Mouse (Mus musculus) liver, embryonic 13.5 days (tissue): Measurements from ENCODE around the gene Il4. TPM values are rescaled to one million over a fixed set of nuclear protein-coding genes. Genes with fewer than 3 reads are reported as not detected.
"Not testable (repeated sequence)": the region's sequence is repeated elsewhere in the genome, so short reads cannot be mapped to it uniquely, and the experiment has no call there.

ENCODE experiments used
- ATAC-seq: fragments of 200-750 bp; cut with Nextera tagmentation; 2 replicates; pipeline ENCODE4 v1.8.0; 2017; ENCODE audit warnings: low read depth, mild to moderate bottlenecking, moderate number of reproducible peaks, moderate library complexity
- DNase-seq: peaks from one replicate; pipeline ENCODE4 v3.0.0; 2022
- H3K27ac ChIP-seq: fragments of 300-500 bp; sonication (generic); 2 replicates; pipeline ENCODE4 v1.5.1; 2015; ENCODE audit warnings: moderate library complexity, mild to moderate bottlenecking, inconsistent platforms
- H3K27me3 ChIP-seq: fragments of 300-500 bp; sonication (generic); 2 replicates; pipeline ENCODE4 v1.6.1; 2015; ENCODE audit warnings: mild to moderate bottlenecking, inconsistent platforms
- H3K36me3 ChIP-seq: fragments of 300-500 bp; sonication (generic); 2 replicates; pipeline ENCODE4 v1.6.1; 2015; ENCODE audit warnings: mild to moderate bottlenecking, inconsistent platforms
- H3K4me1 ChIP-seq: fragments of 300-500 bp; sonication (generic); replicated peaks from 2 replicates; pipeline ENCODE4 v1.6.1; 2015; ENCODE audit warnings: inconsistent platforms
- H3K4me2 ChIP-seq: fragments of 300-500 bp; sonication (generic); 2 replicates; pipeline ENCODE4 v1.6.1; 2015; ENCODE audit warnings: inconsistent platforms, mild to moderate bottlenecking, moderate library complexity
- H3K4me3 ChIP-seq: fragments of 300-500 bp; sonication (generic); replicated peaks from 2 replicates; pipeline ENCODE4 v1.5.1; 2015; ENCODE audit warnings: mild to moderate bottlenecking, inconsistent platforms
- H3K9ac ChIP-seq: fragments of 300-500 bp; sonication (generic); 2 replicates; pipeline ENCODE4 v1.6.1; 2015; ENCODE audit warnings: mild to moderate bottlenecking, inconsistent platforms
- H3K9me3 ChIP-seq: fragments of 300-500 bp; sonication (generic); replicated peaks from 2 replicates; pipeline ENCODE4 v1.6.1; 2016; ENCODE audit warnings: inconsistent platforms
- WGBS: fragments of 180-500 bp; shearing (Covaris S2); methylation state at CpG from one replicate; pipeline ENCODE4 v1.1.7; 2015; ENCODE audit not compliant: insufficient replicate concordance; 5-methylcytosine and 5-hydroxymethylcytosine counted together
- polyA plus RNA-seq: library from polyadenylated mRNA; unstranded; fragments of >200 nt; fragmentation: Nextera tagmentation; extraction: Ambion mirVana; gene quantifications from 2 replicates; pipeline ENCODE4 v1.2.1, GENCODE M21; 2015

Il4 gene
- polyA plus RNA-seq, 1 experiment from 2014 or later, result 0.60 TPM

DNA sequence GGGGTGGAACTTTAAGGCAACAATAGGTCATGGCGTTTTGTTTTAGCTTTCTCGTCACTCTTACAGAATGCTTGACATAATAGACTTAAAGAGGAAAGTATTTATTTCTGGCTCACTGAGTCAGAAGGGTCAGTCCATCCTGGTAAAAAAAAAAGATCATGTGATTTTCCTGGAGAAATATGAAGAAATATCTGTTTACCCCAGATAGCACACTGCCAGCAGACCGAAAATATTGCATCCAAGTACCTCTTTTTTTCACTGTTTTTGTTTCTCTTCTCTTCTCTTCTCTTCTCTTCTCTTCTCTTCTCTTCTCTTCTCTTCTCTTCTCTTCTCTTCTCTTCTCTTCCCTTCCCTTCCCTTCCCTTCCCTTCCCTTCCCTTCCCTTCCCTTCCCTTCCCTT, 58.5 kb downstream of the Il4 start:
- not testable (repeated sequence) for H3K9me3 ChIP-seq, H3K4me3 ChIP-seq, H3K4me2 ChIP-seq, H3K36me3 ChIP-seq, H3K27me3 ChIP-seq, H3K27ac ChIP-seq, H3K9ac ChIP-seq, DNase-seq, ATAC-seq
- WGBS, result 65% methylated on average over 2 of the region's 3 CpGs
- peaks cover 17% of the 10 kb centered on the region for H3K4me1 ChIP-seq

GRCm38 (mm10) chr11:53557992-53558391, 60.5 kb downstream of the Il4 start:
- WGBS, result 91% methylated on average over 1 of the region's 3 CpGs
- not testable (repeated sequence) for H3K36me3 ChIP-seq, ATAC-seq, H3K9ac ChIP-seq, H3K27ac ChIP-seq, H3K9me3 ChIP-seq, H3K4me2 ChIP-seq, H3K4me3 ChIP-seq, H3K27me3 ChIP-seq, DNase-seq
- H3K4me1 ChIP-seq, result peaks cover 17% of the 10 kb centered on the region

DNA sequence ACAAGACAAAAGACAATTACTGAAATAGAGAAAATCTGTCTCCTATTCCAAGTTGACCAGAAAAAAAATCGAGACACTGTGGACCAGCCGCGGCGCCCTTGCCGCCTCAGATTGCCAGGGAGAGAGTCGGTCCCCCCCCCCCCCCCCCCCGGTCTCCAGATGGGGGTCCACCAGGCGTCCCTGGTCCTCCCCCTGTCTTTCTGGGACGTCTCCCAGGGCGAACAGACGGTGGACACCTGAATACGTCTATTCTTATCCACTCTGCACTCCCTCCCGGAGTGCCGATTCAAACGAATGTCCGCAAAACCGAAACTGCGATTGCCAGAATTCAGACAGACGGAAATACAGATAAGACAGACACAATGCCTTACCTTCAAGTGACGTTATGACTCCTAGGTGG, 61.9 kb downstream of the Il4 start:
- not testable (repeated sequence) for H3K27me3 ChIP-seq, H3K27ac ChIP-seq, H3K9me3 ChIP-seq, ATAC-seq, H3K9ac ChIP-seq, H3K4me3 ChIP-seq, H3K36me3 ChIP-seq, H3K4me2 ChIP-seq, DNase-seq, H3K4me1 ChIP-seq
- 90% methylated on average over 13 of the region's 20 CpGs for WGBS

Other genes with a start within 250 kb of the Il4 start
- 11.3 and 13.8 TPM in 2 replicates for gene Leap2, start 195.5 kb downstream of the Il4 start, polyA plus RNA-seq
- gene Uqcrq, start 187.8 kb downstream of the Il4 start, polyA plus RNA-seq, result 611 and 667 TPM in 2 replicates
- gene Gdf9, start 187.6 kb downstream of the Il4 start, polyA plus RNA-seq, result 0.12 and 0.28 TPM in 2 replicates
- 0.07 TPM in 2 replicates for gene Gm10447, start 161.6 kb downstream of the Il4 start, polyA plus RNA-seq
- 1.5 and 1.6 TPM in 2 replicates for gene Shroom1, start 161.5 kb downstream of the Il4 start, polyA plus RNA-seq
- gene Gm9837, start 148.2 kb downstream of the Il4 start, polyA plus RNA-seq, result not detected in 2 replicates
- 0.53 and 0.59 TPM in 2 replicates for gene Gm9945, start 138.5 kb downstream of the Il4 start, polyA plus RNA-seq
- gene Sowaha, start 138.4 kb downstream of the Il4 start, polyA plus RNA-seq, result 11.0 and 13.2 TPM in 2 replicates
- 21.9 and 26.6 TPM in 2 replicates for gene Sept8, start 99.4 kb downstream of the Il4 start, polyA plus RNA-seq
- 13.3 and 13.8 TPM in 2 replicates for gene Kif3a, start 51.3 kb downstream of the Il4 start, polyA plus RNA-seq
- gene Il13, start 16.0 kb upstream of the Il4 start, polyA plus RNA-seq, result not detected in 2 replicates
- gene Rad50, start 88.7 kb upstream of the Il4 start, polyA plus RNA-seq, result 19.5 and 24.1 TPM in 2 replicates
- not detected in 2 replicates for gene Il5, start 102.1 kb upstream of the Il4 start, polyA plus RNA-seq
- 6.7 and 8.1 TPM in 2 replicates for gene Irf1, start 151.3 kb upstream of the Il4 start, polyA plus RNA-seq
- not detected in 2 replicates for gene Gm17334, start 154.5 kb upstream of the Il4 start, polyA plus RNA-seq
- 0.14 TPM in 1 of 2 replicates, not detected in the other for gene Gm12216, start 240.6 kb upstream of the Il4 start, polyA plus RNA-seq